Mouse (Mus musculus) embryonic facial prominence, embryonic 11.5 days (tissue): ENCODE measurements around the gene Ebf1. TPM values are rescaled to one million over a fixed set of nuclear protein-coding genes. Genes with fewer than 3 reads are reported as not detected.

Experiments used
- ATAC-seq: fragments of 200-750 bp; cut with Nextera tagmentation; replicated peaks from 2 replicates; pipeline ENCODE4 v1.8.0; 2017; ENCODE audit warnings: low read depth; ENCODE audit not compliant: insufficient number of reproducible peaks, low FRiP score, low TSS enrichment
- DNase-seq: peaks from one replicate; pipeline ENCODE4 v3.0.0-alpha.2; 2015; ENCODE audit warnings: low spot score
- H3K27ac ChIP-seq: fragments of 300-500 bp; sonication (generic); replicated peaks from 2 replicates; pipeline ENCODE4 v1.5.1; 2014; ENCODE audit warnings: mild to moderate bottlenecking, low read depth, low read length, control low read depth
- H3K27me3 ChIP-seq: fragments of 300-500 bp; sonication (generic); 2 replicates; pipeline ENCODE4 v1.6.1; 2014; ENCODE audit warnings: mild to moderate bottlenecking, low read length, moderate library complexity, mixed read lengths; ENCODE audit not compliant: control insufficient read depth, insufficient read depth
- H3K36me3 ChIP-seq: fragments of 300-500 bp; sonication (generic); replicated peaks from 2 replicates; pipeline ENCODE4 v1.6.1; 2014; ENCODE audit warnings: low read depth, mild to moderate bottlenecking, low read length, moderate library complexity, mixed read lengths; ENCODE audit not compliant: control insufficient read depth, insufficient read depth
- H3K4me1 ChIP-seq: fragments of 300-500 bp; sonication (generic); 2 replicates; pipeline ENCODE4 v1.6.1; 2014; ENCODE audit warnings: low read length, mixed read lengths; ENCODE audit not compliant: control insufficient read depth, insufficient read depth
- H3K4me2 ChIP-seq: fragments of 300-500 bp; sonication (generic); 2 replicates; pipeline ENCODE4 v1.6.1; 2014; ENCODE audit warnings: low read depth, mild to moderate bottlenecking, control low read depth, low read length, moderate library complexity
- H3K4me3 ChIP-seq: fragments of 300-500 bp; sonication (generic); 2 replicates; pipeline ENCODE4 v1.5.1; 2014; ENCODE audit warnings: low read depth, low read length, control low read depth
- H3K9ac ChIP-seq: fragments of 300-500 bp; sonication (generic); replicated peaks from 2 replicates; pipeline ENCODE4 v1.6.1; 2014; ENCODE audit warnings: mild to moderate bottlenecking, control low read depth, low read length
- H3K9me3 ChIP-seq: fragments of 300-500 bp; sonication (generic); replicated peaks from 2 replicates; pipeline ENCODE4 v1.6.1; 2016; ENCODE audit warnings: mild to moderate bottlenecking, low read length, inconsistent platforms, mixed read lengths; ENCODE audit not compliant: control insufficient read depth
- WGBS: fragments of 180-500 bp; shearing (Covaris S2); extraction: QIAGEN DNeasy Blood & Tissue Kit; methylation state at CpG from one replicate; pipeline ENCODE4 v1.1.7; 2014; 5-methylcytosine and 5-hydroxymethylcytosine counted together
- polyA plus RNA-seq: library from polyadenylated mRNA; unstranded; fragments of >200 nt; fragmentation: Nextera tagmentation; extraction: Ambion mirVana; gene quantifications from 2 replicates; pipeline ENCODE4 v1.2.1, GENCODE M21; 2014

The Ebf1 gene
- polyA plus RNA-seq, 1 experiment from 2014 or later = 47.9 TPM

- no peaks in the 10 kb centered on the region for H3K27me3 ChIP-seq
- no peaks in the 10 kb centered on the region for H3K4me1 ChIP-seq
- H3K4me2 ChIP-seq = no peak overlapping the region
- no peak overlapping the region for H3K9ac ChIP-seq
- no peak overlapping the region for H3K4me3 ChIP-seq
- no peaks in the 10 kb centered on the region for H3K9me3 ChIP-seq
- H3K27ac ChIP-seq = no peak overlapping the region
- H3K36me3 ChIP-seq = no peaks in the 10 kb centered on the region
- ATAC-seq = no peak
- DNase-seq = no peak
Observed at GRCm38 (mm10) chr11:44899554-44899953, 282.4 kb downstream of the Ebf1 start.

GRCm38 (mm10) chr11:44899965-44900364 is 282.8 kb downstream of the Ebf1 start:
- Histone ChIP-seq H3K9ac (no peak overlapping the region), H3K4me2 (no peak overlapping the region), H3K9me3 (no peaks in the 10 kb centered on the region), H3K36me3 (no peaks in the 10 kb centered on the region), H3K4me1 (no peaks in the 10 kb centered on the region), H3K27ac (no peak overlapping the region), H3K27me3 (no peaks in the 10 kb centered on the region), H3K4me3 (no peak overlapping the region)
- DNase-seq (no peak), ATAC-seq (no peak)
- 83% methylated on average over 7 of the region's 7 CpGs for WGBS

- DNase-seq (no peak), ATAC-seq (no peak)
- 75% methylated on average over 7 of the region's 7 CpGs for WGBS
- no peak overlapping the region for H3K9ac ChIP-seq
- no peaks in the 10 kb centered on the region for H3K4me1 ChIP-seq
- H3K9me3 ChIP-seq = no peaks in the 10 kb centered on the region
- no peak overlapping the region for H3K4me2 ChIP-seq
- H3K4me3 ChIP-seq = no peak overlapping the region
- no peaks in the 10 kb centered on the region for H3K27me3 ChIP-seq
- no peak overlapping the region for H3K27ac ChIP-seq
- no peaks in the 10 kb centered on the region for H3K36me3 ChIP-seq
Observed at GRCm38 (mm10) chr11:44900496-44900895, 283.4 kb downstream of the Ebf1 start.

GRCm38 (mm10) chr11:44901715-44902114 is 284.6 kb downstream of the Ebf1 start:
- H3K9ac ChIP-seq = no peak overlapping the region
- H3K27me3 ChIP-seq = no peaks in the 10 kb centered on the region
- no peaks in the 10 kb centered on the region for H3K4me1 ChIP-seq
- H3K27ac ChIP-seq = no peak overlapping the region
- WGBS = 85% methylated on average over 2 of the region's 2 CpGs
- H3K9me3 ChIP-seq = no peaks in the 10 kb centered on the region
- H3K4me2 ChIP-seq = no peak overlapping the region
- DNase-seq = no peak
- H3K36me3 ChIP-seq = no peaks in the 10 kb centered on the region
- H3K4me3 ChIP-seq = no peak overlapping the region
- ATAC-seq = no peak

- H3K4me3 ChIP-seq = no peak overlapping the region
- DNase-seq (no peak), ATAC-seq (no peak)
- WGBS = 62% methylated on average over 6 of the region's 6 CpGs
- H3K27ac ChIP-seq = no peak overlapping the region
- H3K9me3 ChIP-seq = no peaks in the 10 kb centered on the region
- H3K36me3 ChIP-seq = no peaks in the 10 kb centered on the region
- no peak overlapping the region for H3K4me2 ChIP-seq
- no peak overlapping the region for H3K9ac ChIP-seq
- no peaks in the 10 kb centered on the region for H3K27me3 ChIP-seq
- H3K4me1 ChIP-seq = no peaks in the 10 kb centered on the region
Observed at GRCm38 (mm10) chr11:44902165-44902564, 285.0 kb downstream of the Ebf1 start.

GRCm38 (mm10) chr11:44904121-44904520 is 287.0 kb downstream of the Ebf1 start:
- Histone ChIP-seq H3K4me1 (no peaks in the 10 kb centered on the region), H3K9me3 (no peaks in the 10 kb centered on the region), H3K27me3 (no peaks in the 10 kb centered on the region), H3K36me3 (no peaks in the 10 kb centered on the region), H3K4me3 (no peak overlapping the region), H3K9ac (no peak overlapping the region), H3K4me2 (no peak overlapping the region), H3K27ac (no peak overlapping the region)
- no peak for DNase-seq
- no peak for ATAC-seq
- WGBS = 61% methylated on average over 9 of the region's 9 CpGs

- Histone ChIP-seq H3K4me3 (no peak overlapping the region), H3K27ac (no peak overlapping the region), H3K36me3 (no peaks in the 10 kb centered on the region), H3K4me2 (no peak overlapping the region), H3K27me3 (no peaks in the 10 kb centered on the region), H3K9me3 (no peaks in the 10 kb centered on the region), H3K4me1 (no peaks in the 10 kb centered on the region), H3K9ac (no peak overlapping the region)
- no peak for DNase-seq
- no peak for ATAC-seq
- WGBS = 73% methylated on average over 5 of the region's 5 CpGs
Observed at GRCm38 (mm10) chr11:44906456-44906855, 289.3 kb downstream of the Ebf1 start.

GRCm38 (mm10) chr11:44911765-44912164 is 294.6 kb downstream of the Ebf1 start:
- H3K4me3 ChIP-seq = no peak overlapping the region
- H3K36me3 ChIP-seq = no peaks in the 10 kb centered on the region
- DNase-seq (no peak), ATAC-seq (no peak)
- WGBS = 48% methylated on average over 1 of the region's 1 CpGs
- H3K4me2 ChIP-seq = no peak overlapping the region
- H3K4me1 ChIP-seq = no peaks in the 10 kb centered on the region
- no peaks in the 10 kb centered on the region for H3K9me3 ChIP-seq
- no peak overlapping the region for H3K27ac ChIP-seq
- no peaks in the 10 kb centered on the region for H3K27me3 ChIP-seq
- no peak overlapping the region for H3K9ac ChIP-seq
